Mouse (Mus musculus) spleen, adult 2 months (tissue): ENCODE measurements around the gene Neurod2.

Experiments
- CTCF ChIP-seq: fragments of 200-500 bp; IDR thresholded peaks from 2 replicates; pipeline ENCODE4 v1.5.1; 2011; ENCODE audit warnings: mild to moderate bottlenecking, inconsistent platforms; ENCODE audit not compliant: insufficient read depth, insufficient read length, insufficient replicate concordance; ENCODE audit errors: extremely low read depth
- POLR2A ChIP-seq: fragments of 200-500 bp; IDR thresholded peaks from 2 replicates; pipeline ENCODE4 v1.6.1; 2011; ENCODE audit warnings: low read depth, low read length, inconsistent platforms

- TF ChIP-seq CTCF: no peak
- TF ChIP-seq POLR2A: no peak
Measured at GRCm38 (mm10) chr11:98353651-98354211, 24.3 kb upstream of the Neurod2 start.
